Mouse (Mus musculus) embryo, embryonic 9.5 days (tissue): Measurements from ENCODE around the gene Mre11a.
"Not testable (repeated sequence)": the region's sequence is repeated elsewhere in the genome, so short reads cannot be mapped to it uniquely, and the experiment has no call there.

Experiments
- DNase-seq: peaks from one replicate; pipeline ENCODE4 v3.0.0-alpha.2; 2017; ENCODE audit errors: extremely low spot score

Mre11a gene

DNA sequence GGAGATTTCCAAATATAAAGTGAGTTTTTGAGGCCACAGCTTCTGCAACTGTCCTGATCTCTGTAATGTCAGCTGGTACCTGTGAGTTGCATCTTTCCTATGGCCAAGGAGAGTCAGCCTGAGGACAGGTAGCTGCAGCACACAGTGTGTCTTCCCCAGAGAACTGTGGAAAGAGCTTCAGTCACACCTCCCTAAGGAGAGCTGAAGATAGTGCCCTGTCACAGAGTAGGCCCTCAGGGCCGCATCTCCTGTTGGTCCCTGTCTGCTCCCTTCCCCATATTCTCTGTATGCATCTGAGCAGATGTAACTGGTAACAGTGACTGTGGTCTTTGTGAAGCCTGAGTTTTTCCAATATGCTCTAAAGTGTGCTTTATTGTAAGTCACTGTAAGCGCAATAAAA, 85.9 kb downstream of the Mre11a start:
- no peak for DNase-seq

DNA sequence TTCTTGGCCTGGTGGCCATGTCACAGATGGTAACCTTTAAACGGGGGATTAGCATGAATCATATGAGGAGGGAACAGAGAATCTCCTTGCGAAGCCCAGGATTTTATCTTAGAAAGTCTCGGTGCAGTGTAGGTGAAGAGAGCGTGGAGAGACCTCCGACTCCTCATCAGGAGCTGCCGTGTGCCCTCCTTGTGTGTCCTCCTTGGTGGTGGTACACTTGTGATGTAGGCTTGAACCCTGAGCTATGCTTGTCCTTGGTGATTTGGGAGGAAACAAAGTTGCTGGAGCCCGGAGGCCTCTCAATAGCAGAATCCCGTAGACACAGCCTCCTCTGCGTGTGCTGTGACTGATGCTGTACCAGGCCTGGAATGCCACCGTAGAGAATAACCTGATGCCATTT, 86.3 kb downstream of the Mre11a start:
- DNase-seq: no peak

DNA sequence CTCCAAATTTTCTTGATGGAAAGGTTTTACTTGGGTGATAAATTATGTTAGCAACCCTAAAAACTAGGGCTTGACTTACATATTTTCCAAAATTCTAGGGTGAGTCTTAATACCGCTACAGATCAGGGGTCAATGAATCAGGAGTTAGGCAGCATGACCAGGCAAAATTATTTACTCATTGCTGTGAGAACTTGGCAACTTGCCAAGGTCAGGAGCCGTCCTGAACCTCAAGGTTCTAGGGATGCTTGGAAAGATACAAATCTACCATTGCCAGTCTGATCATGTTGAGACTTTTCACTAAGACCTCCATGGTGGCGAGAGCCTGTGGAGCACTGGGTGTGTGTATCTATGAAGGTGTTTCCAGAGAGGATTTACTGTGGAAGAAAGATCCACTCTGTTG, 87.1 kb downstream of the Mre11a start:
- no peak for DNase-seq

GRCm38 (mm10) chr9:14872181-14872930, 87.9 kb downstream of the Mre11a start:
- DNase-seq: peak; percentile 46

- no peak for DNase-seq
Observed at GRCm38 (mm10) chr9:14875743-14876507, 91.5 kb downstream of the Mre11a start.

DNA sequence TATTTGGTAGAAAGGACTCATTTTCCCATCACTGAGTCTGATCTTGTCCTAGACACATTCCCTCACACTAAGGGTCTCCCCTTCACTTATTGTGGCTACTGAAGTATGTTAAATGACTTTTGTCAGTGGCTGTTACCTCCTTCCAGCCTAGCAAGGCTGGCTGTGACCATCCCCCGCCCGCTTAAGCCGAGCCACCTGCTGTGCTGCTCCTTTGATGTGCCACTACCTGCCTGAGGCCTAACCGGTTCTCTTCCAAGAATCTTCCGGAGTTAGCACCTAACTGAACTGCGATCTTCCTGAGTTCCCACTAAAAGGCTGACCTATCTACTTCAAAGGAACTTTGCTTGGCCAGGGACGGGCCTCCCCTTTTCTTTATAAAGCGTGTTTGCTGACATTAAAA, 92.1 kb downstream of the Mre11a start:
- DNase-seq: not testable (repeated sequence)

DNA sequence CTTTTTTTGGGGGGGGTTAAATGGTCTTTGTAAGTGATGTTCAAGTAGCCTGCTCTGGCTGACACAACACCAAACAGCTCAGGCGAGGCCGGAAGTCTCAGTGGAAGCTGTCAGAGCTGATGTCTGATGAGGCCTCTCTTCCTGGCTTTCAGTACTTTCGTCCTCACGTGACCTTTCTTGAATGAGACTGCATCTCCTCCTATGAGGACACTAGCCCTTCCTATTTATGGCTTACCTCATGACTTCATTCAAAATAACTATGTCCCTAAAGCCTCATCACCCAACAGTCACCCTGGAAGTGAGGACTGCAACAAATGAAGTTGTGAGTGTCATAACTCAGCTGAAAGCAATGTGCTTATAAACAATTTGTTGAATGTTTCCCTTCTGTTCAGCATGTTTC, 100.2 kb downstream of the Mre11a start:
- DNase-seq: no peak

DNA sequence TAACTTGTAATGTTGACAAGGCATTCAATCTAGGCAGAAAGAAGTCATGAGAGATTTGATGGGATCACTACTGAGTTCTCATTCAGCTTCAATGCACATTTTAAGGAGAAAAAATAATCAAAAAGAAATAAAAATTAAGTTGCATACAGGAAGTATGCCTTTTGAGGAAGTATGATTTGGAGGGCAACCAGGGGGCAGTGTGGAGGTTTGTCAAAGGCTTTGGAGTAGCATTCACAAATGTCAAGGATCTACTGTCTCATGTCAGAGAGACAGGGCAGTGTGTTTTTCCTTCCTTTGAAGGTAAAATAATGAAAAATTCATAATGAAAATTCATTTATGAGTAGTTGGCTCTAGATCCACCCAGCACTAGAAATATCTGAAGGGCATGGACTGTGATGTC, 100.7 kb downstream of the Mre11a start:
- DNase-seq: no peak

GRCm38 (mm10) chr9:14885954-14886353, 101.5 kb downstream of the Mre11a start:
- no peak for DNase-seq
